Mouse (Mus musculus) testis, postnatal 10 days (tissue): ENCODE data around the gene Alg12.
"Not testable (repeated sequence)": the region's sequence is repeated elsewhere in the genome, so short reads cannot be mapped to it uniquely, and the experiment has no call there.

Experiments used
- DNase-seq: peaks from one replicate; pipeline ENCODE4 v3.0.0; 2021; ENCODE audit warnings: low spot score

Alg12 gene

GRCm38 (mm10) chr15:88792140-88792850 is 26.8 kb downstream of the Alg12 start:
- no peak for DNase-seq

GRCm38 (mm10) chr15:88774630-88775029 is 44.5 kb downstream of the Alg12 start:
- DNase-seq: not testable (repeated sequence)

GRCm38 (mm10) chr15:88768537-88768936 is 50.6 kb downstream of the Alg12 start:
- no peak for DNase-seq

- DNase-seq: not testable (repeated sequence)
Measured at GRCm38 (mm10) chr15:88766139-88766538, 53.0 kb downstream of the Alg12 start.

- no peak for DNase-seq
Measured at GRCm38 (mm10) chr15:88761551-88761950, 57.6 kb downstream of the Alg12 start.

- no peak for DNase-seq
Measured at GRCm38 (mm10) chr15:88758061-88758460, 61.1 kb downstream of the Alg12 start.

- DNase-seq: no peak
Measured at GRCm38 (mm10) chr15:88755761-88756160, 63.4 kb downstream of the Alg12 start.
